Mouse (Mus musculus) CD4-positive helper T cell, adult 2 months (primary cell): ENCODE measurements at regions not wholly inside any gene's neighbourhood (a gene's known extent, or its start where the extent isn't known, plus 50 kb on each side); places are given as distances from the start of the nearest gene placed in this dataset.
A peak's percentile ranks its signal among the peaks of the same experiment; 100 is the strongest.

Experiments
- DNase-seq: peaks from one replicate; pipeline ENCODE4 v3.0.0-alpha.2; 2012; ENCODE audit warnings: low read depth, missing footprints, low spot score

- no peak for DNase-seq
Observed at GRCm38 (mm10) chr12:98337644-98338043, 69.2 kb downstream of the Gpr65 start.

GRCm38 (mm10) chr12:98339536-98339935 lies 71.1 kb downstream of the Gpr65 start:
- no peak for DNase-seq

- peak; percentile 38 for DNase-seq
Observed at GRCm38 (mm10) chr12:98342158-98342557, 73.7 kb downstream of the Gpr65 start.

GRCm38 (mm10) chr12:98343653-98344052 lies 75.2 kb downstream of the Gpr65 start:
- no peak for DNase-seq

GRCm38 (mm10) chr12:98347056-98347455 lies 78.6 kb downstream of the Gpr65 start:
- DNase-seq: no peak

- peak; percentile 47 for DNase-seq
Observed at GRCm38 (mm10) chr12:98347550-98348318, 79.3 kb downstream of the Gpr65 start.

GRCm38 (mm10) chr12:98349864-98350643 lies 81.6 kb downstream of the Gpr65 start:
- no peak for DNase-seq

GRCm38 (mm10) chr12:98352401-98352800 lies 84.0 kb downstream of the Gpr65 start:
- no peak for DNase-seq

GRCm38 (mm10) chr12:98354545-98354944 lies 86.1 kb downstream of the Gpr65 start:
- DNase-seq: no peak

GRCm38 (mm10) chr12:98367583-98367982 lies 99.1 kb downstream of the Gpr65 start:
- DNase-seq: no peak

GRCm38 (mm10) chr12:98370771-98371170 lies 102.3 kb downstream of the Gpr65 start:
- no peak for DNase-seq

- DNase-seq: no peak
Observed at GRCm38 (mm10) chr12:98375214-98375910, 106.9 kb downstream of the Gpr65 start.
